Mouse (Mus musculus): ENCODE results near the gene E4f1.

DNA sequence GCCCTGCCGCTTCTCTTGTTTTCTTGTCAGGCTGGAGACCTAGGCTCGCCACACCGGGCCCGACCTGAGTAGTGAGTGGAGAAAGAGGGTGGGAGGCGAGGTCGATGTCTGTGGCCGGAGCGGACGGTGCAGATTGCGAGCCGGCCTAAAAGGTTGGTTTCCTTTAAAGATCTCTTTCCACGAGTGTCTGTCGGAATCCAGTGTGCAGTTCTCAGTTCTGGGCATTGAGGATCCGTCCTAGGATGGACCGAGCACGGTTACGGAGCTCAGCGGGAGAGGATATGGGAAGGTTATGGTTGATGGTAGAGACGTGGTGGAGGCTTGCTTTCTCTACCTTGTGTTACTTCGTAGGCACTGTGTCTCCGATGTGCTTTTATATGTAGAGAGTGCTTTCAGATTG lies 55.1 kb downstream of the E4f1 start:
- TF ChIP-seq POLR2A (IDR thresholded peaks at IDR 0.05; ENCODE audit: extremely low read depth, insufficient read depth, low read length) (no peak), CTCF (IDR thresholded peaks at IDR 0.05; ENCODE audit: extremely low read depth, insufficient read depth, low read length) (no peak)

All from cortical plate, adult 2 months (tissue).